Mouse (Mus musculus) heart, postnatal 0 days (tissue): Measurements from ENCODE around the gene Cib1.

Experiments
- CTCF ChIP-seq: IDR thresholded peaks from 2 replicates; pipeline ENCODE4 v1.5.1; 2016; ENCODE audit warnings: antibody characterized with exemption, control low read depth, low read depth
- EP300 ChIP-seq: IDR thresholded peaks from 2 replicates; pipeline ENCODE4 v1.6.1; 2016; ENCODE audit warnings: antibody characterized with exemption, low read depth

GRCm38 (mm10) chr7:80238542-80238941 lies 5.9 kb upstream of the Cib1 start:
- TF ChIP-seq CTCF: no peak
- no peak for TF ChIP-seq EP300
